Mouse (Mus musculus) liver, embryonic 12.5 days (tissue): ENCODE measurements at regions not wholly inside any gene's neighbourhood (a gene's known extent, or its start where the extent isn't known, plus 50 kb on each side); places are given as distances from the start of the nearest gene placed in this dataset.

Source experiments
- ATAC-seq: fragments of 200-750 bp; cut with Nextera tagmentation; 2 replicates; pipeline ENCODE4 v1.8.0; 2017; ENCODE audit warnings: moderate number of reproducible peaks, mild to moderate bottlenecking, moderate library complexity
- H3K27ac ChIP-seq: fragments of 300-500 bp; sonication (generic); 2 replicates; pipeline ENCODE4 v1.5.1; 2016; ENCODE audit warnings: mild to moderate bottlenecking
- H3K27me3 ChIP-seq: fragments of 300-500 bp; sonication (generic); replicated peaks from 2 replicates; pipeline ENCODE4 v1.6.1; 2016; ENCODE audit warnings: mild to moderate bottlenecking, moderate library complexity
- H3K36me3 ChIP-seq: fragments of 300-500 bp; sonication (generic); 2 replicates; pipeline ENCODE4 v1.6.1; 2016; ENCODE audit warnings: mild to moderate bottlenecking, moderate library complexity
- H3K4me1 ChIP-seq: fragments of 300-500 bp; sonication (generic); 2 replicates; pipeline ENCODE4 v1.6.1; 2016
- H3K4me2 ChIP-seq: fragments of 300-500 bp; sonication (generic); 2 replicates; pipeline ENCODE4 v1.6.1; 2016; ENCODE audit warnings: mild to moderate bottlenecking, moderate library complexity
- H3K4me3 ChIP-seq: fragments of 300-500 bp; sonication (generic); 2 replicates; pipeline ENCODE4 v1.5.1; 2016; ENCODE audit warnings: mild to moderate bottlenecking, moderate library complexity
- H3K9ac ChIP-seq: fragments of 300-500 bp; sonication (generic); 2 replicates; pipeline ENCODE4 v1.6.1; 2016; ENCODE audit warnings: mild to moderate bottlenecking, moderate library complexity
- H3K9me3 ChIP-seq: fragments of 300-500 bp; sonication (generic); replicated peaks from 2 replicates; pipeline ENCODE4 v1.6.1; 2016; ENCODE audit warnings: mild to moderate bottlenecking, moderate library complexity
- WGBS: fragments of 180-500 bp; shearing (Covaris S2); methylation state at CpG from one replicate; pipeline ENCODE4 v1.1.7; 2016; ENCODE audit not compliant: insufficient replicate concordance; 5-methylcytosine and 5-hydroxymethylcytosine counted together

DNA sequence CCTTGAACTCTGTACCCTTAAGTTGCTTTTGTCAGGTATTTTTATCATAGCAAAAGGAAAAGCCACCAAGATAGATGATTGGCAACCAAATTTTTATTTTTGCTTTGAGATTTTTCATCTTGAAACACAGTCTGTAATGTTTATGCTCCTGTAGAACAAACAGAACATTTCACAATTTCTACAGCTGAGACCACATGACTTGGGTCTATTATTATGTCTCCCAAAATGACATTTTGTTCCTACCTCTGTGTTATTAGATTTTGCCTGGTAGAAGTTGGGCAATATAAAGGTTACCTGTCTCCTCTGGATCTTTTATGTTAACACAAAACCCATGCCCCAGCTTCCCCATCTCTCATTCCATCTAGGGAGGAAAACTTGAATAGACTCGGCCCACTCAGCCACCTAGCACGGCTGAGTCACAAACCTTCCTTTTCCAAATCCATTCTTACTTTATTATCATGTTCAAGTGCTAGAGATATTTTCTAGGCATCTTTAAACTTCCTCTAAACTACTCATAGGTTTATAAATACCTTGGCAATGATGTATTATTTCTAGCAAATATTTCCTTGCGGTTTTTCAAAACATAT, 84.8 kb upstream of the Dazl start:
- H3K9ac ChIP-seq, result no peak overlapping the region
- WGBS, result 78% methylated on average over 3 of the region's 3 CpGs
- ATAC-seq, result no peak
- H3K9me3 ChIP-seq, result no peaks in the 10 kb centered on the region
- no peak overlapping the region for H3K4me3 ChIP-seq
- H3K4me1 ChIP-seq, result no peaks in the 10 kb centered on the region
- H3K27ac ChIP-seq, result no peak overlapping the region
- no peak overlapping the region for H3K4me2 ChIP-seq
- H3K27me3 ChIP-seq, result no peaks in the 10 kb centered on the region
- no peaks in the 10 kb centered on the region for H3K36me3 ChIP-seq

DNA sequence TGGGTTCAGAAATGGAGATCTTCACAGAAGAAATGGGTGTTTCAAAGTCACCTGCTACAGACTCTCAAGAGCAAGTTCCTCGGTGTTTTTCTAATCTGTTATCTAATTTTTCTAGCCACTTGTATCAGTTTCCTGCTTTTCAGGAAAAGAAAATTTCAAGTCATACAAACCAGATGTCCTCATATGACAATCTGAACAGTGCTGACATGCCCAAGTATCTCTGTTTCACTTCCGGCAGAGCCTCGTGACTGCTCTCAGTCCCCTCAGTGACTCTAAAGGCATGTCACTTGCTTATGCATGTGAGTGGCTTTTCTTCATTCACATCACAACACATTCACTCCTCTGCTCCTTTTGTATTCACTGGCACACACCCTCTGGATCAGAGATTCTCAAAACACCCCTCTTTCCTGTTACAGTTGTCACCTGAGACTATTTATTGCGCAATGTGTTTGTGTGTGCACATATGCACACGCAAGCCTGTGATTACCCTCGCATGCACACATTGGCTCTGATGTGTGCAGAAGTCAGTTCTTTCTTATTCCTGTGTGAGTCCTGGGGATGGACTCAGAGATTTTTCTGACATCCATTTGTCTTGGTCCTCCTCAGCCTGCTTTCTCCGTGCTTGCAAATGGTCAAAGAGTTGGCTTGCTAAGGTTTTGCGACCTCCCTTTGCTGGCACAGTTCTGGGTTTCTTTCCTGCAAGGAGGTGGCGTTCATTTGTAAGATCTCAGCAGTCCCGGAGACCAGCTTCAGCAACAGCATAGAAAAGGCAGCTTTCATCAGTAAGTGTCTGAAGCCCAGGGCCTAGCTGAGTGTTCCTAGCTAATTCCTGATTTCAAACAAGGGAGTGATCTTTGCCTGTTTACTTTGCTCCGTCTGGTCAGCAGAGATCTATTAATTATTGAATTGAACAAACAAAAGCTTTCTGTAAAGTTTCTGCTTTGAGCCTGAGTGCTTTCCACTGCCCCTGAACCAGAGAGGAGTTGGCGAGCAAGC, 95.6 kb upstream of the Dazl start:
- peaks cover 8% of the 10 kb centered on the region; the same call in 1 of the 2 replicates for H3K4me1 ChIP-seq
- no peak for ATAC-seq
- H3K36me3 ChIP-seq, result no peaks in the 10 kb centered on the region
- H3K27me3 ChIP-seq, result no peaks in the 10 kb centered on the region
- H3K4me2 ChIP-seq, result no peak overlapping the region
- 58% methylated on average over 12 of the region's 12 CpGs for WGBS
- H3K4me3 ChIP-seq, result no peak overlapping the region
- no peaks in the 10 kb centered on the region for H3K9me3 ChIP-seq
- H3K9ac ChIP-seq, result no peak overlapping the region
- H3K27ac ChIP-seq, result no peak overlapping the region

DNA sequence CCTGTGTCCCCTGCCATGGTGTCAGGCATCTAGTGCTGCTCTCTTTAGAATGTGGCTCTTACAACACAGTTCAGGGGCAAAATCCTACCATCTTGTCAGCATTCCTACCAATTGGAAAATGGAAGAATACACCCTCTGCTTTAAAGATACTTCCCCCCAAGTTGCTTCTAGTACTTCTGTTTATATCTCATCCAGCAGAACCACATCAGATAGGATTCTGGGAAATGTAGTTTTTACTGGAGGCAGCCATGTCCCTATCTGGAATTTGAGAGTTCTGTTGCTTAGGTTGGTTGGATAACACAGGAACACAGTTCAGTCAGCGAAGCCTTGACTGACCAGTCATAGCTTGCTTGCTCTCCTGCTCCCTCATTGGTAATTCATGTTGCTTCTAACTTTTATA, 96.7 kb upstream of the Dazl start:
- Histone ChIP-seq H3K4me3 (no peak overlapping the region), H3K9me3 (no peaks in the 10 kb centered on the region), H3K27ac (no peak overlapping the region), H3K36me3 (no peaks in the 10 kb centered on the region), H3K4me2 (no peak overlapping the region), H3K27me3 (no peaks in the 10 kb centered on the region), H3K9ac (no peak overlapping the region), H3K4me1 (peaks cover 8% of the 10 kb centered on the region; the same call in 1 of the 2 replicates)
- WGBS, result 55% methylated on average over 1 of the region's 1 CpGs
- ATAC-seq, result no peak

DNA sequence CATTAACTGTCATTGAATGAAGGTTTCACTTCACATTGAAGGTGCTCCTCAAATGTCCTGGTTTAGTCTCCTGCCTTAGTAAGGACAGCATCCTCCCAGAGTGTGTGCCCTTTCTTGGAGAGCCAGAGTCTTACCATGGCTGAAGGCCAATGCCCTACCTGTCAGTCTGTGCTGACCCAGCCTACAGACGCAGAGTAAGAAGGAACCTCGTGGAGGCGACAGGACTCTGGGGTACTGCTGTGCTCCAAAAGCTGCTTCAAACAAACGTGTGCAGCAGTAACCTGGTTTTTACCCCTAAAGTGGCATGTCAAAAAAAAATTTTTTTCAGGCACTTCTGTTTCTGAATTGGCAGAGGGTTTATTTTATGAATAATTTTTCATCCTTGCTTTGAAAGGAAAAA, 97.8 kb upstream of the Dazl start:
- Histone ChIP-seq H3K9me3 (no peaks in the 10 kb centered on the region), H3K27me3 (no peaks in the 10 kb centered on the region), H3K9ac (no peak overlapping the region), H3K27ac (no peak overlapping the region), H3K4me3 (no peak overlapping the region), H3K36me3 (no peaks in the 10 kb centered on the region), H3K4me2 (no peak overlapping the region), H3K4me1 (peaks cover 8% of the 10 kb centered on the region; the same call in 1 of the 2 replicates)
- WGBS, result 65% methylated on average over 4 of the region's 4 CpGs
- no peak for ATAC-seq

DNA sequence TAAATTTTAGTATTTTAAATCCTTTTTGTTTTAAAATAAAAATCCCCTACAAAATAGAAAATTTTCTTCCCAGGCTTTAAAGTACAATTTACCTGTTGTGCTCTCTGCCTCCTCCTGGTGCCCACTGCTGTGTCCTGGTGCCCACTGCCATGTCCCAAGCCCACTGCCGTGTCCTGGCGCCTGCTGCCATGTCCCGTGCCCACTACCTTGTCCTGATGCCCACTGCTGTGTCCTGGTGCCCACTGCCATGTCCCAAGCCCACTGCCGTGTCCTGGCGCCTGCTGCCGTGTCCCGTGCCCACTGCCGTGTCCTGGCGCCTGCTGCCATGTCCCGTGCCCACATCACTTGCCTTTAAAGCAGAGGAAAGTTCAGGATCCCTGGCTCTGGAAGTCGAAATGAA, 98.6 kb upstream of the Dazl start:
- no peak overlapping the region for H3K4me2 ChIP-seq
- ATAC-seq, result no peak
- 74% methylated on average over 11 of the region's 11 CpGs for WGBS

DNA sequence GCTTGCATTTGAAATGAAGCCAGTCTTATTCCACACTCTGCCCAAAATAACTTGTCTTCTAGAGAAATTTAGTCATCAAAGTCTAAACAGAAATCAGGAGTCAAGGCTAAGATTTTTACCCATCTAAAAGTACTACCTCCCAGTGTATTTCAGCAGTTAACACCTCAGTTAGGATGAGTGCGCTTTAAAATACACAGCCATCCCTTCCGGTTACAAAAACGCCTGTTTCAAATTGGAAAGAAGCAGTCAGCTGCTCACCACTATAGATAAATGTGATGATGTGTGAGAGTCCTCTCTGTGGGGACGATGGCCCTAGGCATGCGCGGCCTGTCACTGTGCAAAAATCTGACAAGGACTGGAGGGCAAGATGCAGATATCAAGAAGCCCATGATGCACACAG, 99.0 kb upstream of the Dazl start:
- no peak overlapping the region for H3K4me2 ChIP-seq
- WGBS, result 72% methylated on average over 6 of the region's 6 CpGs
- no peak overlapping the region for H3K4me3 ChIP-seq
- no peak overlapping the region for H3K27ac ChIP-seq
- H3K9me3 ChIP-seq, result no peaks in the 10 kb centered on the region
- H3K27me3 ChIP-seq, result no peaks in the 10 kb centered on the region
- ATAC-seq, result no peak
- no peaks in the 10 kb centered on the region for H3K36me3 ChIP-seq
- peaks cover 8% of the 10 kb centered on the region; the same call in 1 of the 2 replicates for H3K4me1 ChIP-seq
- no peak overlapping the region for H3K9ac ChIP-seq

More for the DNA sequence above, 98.6 kb upstream of the Dazl start:
- Histone ChIP-seq H3K9ac (no peak overlapping the region), H3K4me1 (peaks cover 8% of the 10 kb centered on the region; the same call in 1 of the 2 replicates), H3K4me3 (no peak overlapping the region), H3K27ac (no peak overlapping the region), H3K36me3 (no peaks in the 10 kb centered on the region), H3K9me3 (no peaks in the 10 kb centered on the region), H3K27me3 (no peaks in the 10 kb centered on the region)

DNA sequence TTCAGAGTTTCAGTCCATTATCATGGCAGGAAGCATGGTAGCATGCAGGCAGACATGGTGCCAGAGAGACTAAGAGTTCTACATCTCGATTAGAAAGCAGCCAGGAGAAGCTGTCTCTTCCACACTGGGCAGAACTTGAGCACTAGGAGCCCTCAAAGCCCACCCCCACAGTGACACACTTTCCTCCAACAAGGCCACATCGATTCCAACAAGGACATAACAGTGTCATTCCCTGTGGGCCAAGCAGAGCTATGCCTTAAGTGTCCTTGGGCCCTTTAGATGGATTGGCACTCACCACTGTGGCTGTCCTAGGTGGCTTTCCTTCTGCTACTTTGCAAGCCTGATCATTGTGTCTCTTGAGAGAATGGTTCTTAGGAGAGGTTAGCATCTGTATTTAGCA, 99.5 kb upstream of the Dazl start:
- H3K9me3 ChIP-seq, result no peaks in the 10 kb centered on the region
- no peaks in the 10 kb centered on the region for H3K27me3 ChIP-seq
- 64% methylated on average over 2 of the region's 2 CpGs for WGBS
- no peak overlapping the region for H3K9ac ChIP-seq
- H3K4me1 ChIP-seq, result peaks cover 8% of the 10 kb centered on the region; the same call in 1 of the 2 replicates
- H3K36me3 ChIP-seq, result no peaks in the 10 kb centered on the region
- H3K27ac ChIP-seq, result no peak overlapping the region
- H3K4me2 ChIP-seq, result no peak overlapping the region
- no peak overlapping the region for H3K4me3 ChIP-seq
- ATAC-seq, result no peak

DNA sequence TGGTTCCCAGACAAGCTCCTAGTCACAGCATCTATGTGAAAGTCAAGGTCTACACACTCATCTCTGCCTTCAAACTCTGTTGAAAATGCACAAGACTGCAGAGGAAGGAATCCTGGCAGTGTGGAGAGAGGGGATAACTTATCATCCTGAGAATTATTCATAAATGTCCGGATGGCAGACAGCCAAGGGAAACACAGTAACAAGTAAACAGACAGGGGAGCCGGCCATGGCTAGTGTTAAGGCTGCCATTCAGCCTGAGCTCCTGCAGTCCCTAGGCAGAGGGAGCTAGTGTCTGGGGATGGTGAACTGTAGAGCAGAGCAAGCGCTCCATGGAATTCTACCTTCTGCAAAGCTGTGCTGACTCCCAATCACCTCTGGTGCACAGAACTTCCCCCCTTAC, 100.3 kb upstream of the Dazl start:
- Histone ChIP-seq H3K9ac (no peak overlapping the region), H3K27me3 (no peaks in the 10 kb centered on the region), H3K9me3 (no peaks in the 10 kb centered on the region), H3K27ac (no peak overlapping the region), H3K4me2 (no peak overlapping the region), H3K4me1 (peaks cover 4% of the 10 kb centered on the region; the same call in 1 of the 2 replicates), H3K36me3 (no peaks in the 10 kb centered on the region), H3K4me3 (no peak overlapping the region)
- 0 out of 2 replicates have a peak, but pooled peaks have one; percentile 25 for ATAC-seq
- 68% methylated on average over 3 of the region's 3 CpGs for WGBS

DNA sequence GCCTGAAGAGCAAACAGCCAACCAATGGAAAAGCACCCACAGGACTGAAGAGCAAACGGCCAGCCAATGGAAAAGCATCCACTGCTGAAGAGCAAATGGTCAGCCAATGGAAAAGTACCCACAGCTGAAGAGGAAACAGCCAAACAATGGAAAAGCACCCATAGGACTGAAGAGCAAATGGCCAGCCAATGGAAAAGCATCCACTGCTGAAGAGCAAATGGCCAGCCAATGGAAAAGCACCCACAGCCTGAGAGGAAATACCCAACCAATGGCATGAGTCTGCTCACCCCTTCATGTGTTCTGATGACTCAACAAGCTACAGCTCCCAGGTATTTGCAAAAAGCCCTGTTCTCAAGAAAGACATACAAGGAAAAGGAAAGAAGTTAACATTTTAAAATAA, 101.4 kb upstream of the Dazl start:
- no peak for ATAC-seq
- no peaks in the 10 kb centered on the region for H3K4me1 ChIP-seq
- no peak overlapping the region for H3K4me2 ChIP-seq
- H3K36me3 ChIP-seq, result no peaks in the 10 kb centered on the region
- no peak overlapping the region for H3K9ac ChIP-seq
- no peak overlapping the region for H3K4me3 ChIP-seq
- no peaks in the 10 kb centered on the region for H3K9me3 ChIP-seq
- no peaks in the 10 kb centered on the region for H3K27me3 ChIP-seq
- no peak overlapping the region for H3K27ac ChIP-seq
- 65% methylated on average over 1 of the region's 1 CpGs for WGBS

DNA sequence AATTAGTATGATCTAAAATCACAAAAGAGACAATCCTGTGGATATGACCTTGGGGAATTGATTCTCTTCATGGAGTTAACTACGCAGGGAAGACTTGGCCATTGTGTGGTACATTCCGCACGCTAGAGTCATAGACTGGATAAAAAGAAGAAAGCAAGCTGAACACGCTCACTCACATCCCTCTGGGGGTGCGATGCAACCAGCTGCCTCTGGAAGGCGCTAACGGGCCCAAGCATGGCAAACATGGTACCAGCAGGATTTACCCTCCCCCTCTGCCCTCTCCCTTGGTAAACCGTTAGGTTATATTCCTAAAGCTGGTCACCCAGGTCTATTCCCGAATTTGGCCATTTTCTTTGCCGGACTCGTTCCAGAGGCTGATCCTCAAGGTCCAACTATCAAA, 102.2 kb upstream of the Dazl start:
- no peak overlapping the region for H3K4me3 ChIP-seq
- H3K9me3 ChIP-seq, result no peaks in the 10 kb centered on the region
- ATAC-seq, result no peak
- H3K27ac ChIP-seq, result no peak overlapping the region
- no peaks in the 10 kb centered on the region for H3K4me1 ChIP-seq
- H3K27me3 ChIP-seq, result no peaks in the 10 kb centered on the region
- H3K9ac ChIP-seq, result no peak overlapping the region
- WGBS, result 86% methylated on average over 11 of the region's 11 CpGs
- H3K36me3 ChIP-seq, result no peaks in the 10 kb centered on the region
- H3K4me2 ChIP-seq, result no peak overlapping the region

DNA sequence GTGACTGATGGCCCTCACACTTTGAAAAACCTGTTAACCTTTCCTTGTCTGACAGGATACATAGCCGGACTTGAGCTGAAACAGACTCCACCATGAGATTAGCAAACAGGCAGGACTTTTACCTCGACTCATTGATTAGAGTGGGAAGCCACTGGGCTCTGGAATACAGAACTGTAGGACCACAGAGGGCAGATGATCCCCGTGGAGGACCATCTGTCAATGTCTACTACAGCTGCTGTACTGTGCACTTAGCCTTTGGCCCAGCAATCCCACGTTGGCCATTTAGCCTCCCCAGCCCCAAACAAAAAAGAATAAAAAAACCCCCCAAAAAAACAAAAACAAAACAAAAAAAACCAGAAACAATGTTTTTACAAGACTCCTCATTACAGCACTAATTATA, 103.9 kb upstream of the Dazl start:
- Histone ChIP-seq H3K9me3 (no peaks in the 10 kb centered on the region), H3K27me3 (no peaks in the 10 kb centered on the region), H3K4me3 (no peak overlapping the region), H3K4me2 (no peak overlapping the region), H3K36me3 (no peaks in the 10 kb centered on the region), H3K9ac (no peak overlapping the region), H3K27ac (no peak overlapping the region), H3K4me1 (no peaks in the 10 kb centered on the region)
- peak; percentile 46; the same call in 1 of the 2 replicates for ATAC-seq
- WGBS, result 44% methylated on average over 4 of the region's 4 CpGs

DNA sequence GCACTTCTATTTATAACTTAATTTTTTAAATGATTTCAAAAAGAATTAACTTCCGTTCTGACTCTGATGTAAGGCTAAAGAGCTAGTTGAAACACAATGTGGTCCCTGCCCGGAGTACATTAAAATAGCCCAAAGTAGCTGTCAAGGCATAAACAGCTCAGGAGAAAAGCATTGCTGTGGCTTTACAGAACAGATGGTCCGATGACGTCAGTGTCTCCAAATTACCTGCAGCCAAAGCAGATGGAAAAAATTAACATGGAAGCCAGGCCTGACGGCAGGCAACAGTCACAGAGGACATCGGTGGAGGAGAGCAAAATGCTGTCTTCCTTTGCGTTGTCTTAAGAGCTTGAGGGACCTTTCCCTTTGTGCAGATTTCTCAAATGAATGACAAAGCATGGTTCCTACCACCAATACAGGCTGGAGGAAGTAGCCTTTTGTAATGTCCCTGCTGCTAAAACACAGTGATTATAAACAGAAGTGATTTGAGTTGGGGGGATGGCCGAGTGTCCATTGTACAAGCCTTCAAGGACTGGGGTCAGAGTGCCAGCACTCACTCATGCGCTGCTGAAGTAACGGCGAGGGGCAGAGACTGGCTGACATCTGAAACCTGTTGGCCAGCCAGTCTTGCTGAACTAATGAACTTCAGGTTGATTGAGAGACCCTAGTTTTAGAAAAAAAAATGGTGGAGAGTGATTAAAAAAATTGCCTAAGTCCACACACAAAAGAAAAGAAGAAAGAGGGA, 101.8 kb upstream of the Plcl2 start:
- no peak overlapping the region for H3K4me2 ChIP-seq
- H3K9me3 ChIP-seq, result no peaks in the 10 kb centered on the region
- WGBS, result 69% methylated on average over 11 of the region's 11 CpGs
- H3K4me1 ChIP-seq, result no peaks in the 10 kb centered on the region
- no peak overlapping the region for H3K4me3 ChIP-seq
- H3K27me3 ChIP-seq, result no peaks in the 10 kb centered on the region
- no peaks in the 10 kb centered on the region for H3K36me3 ChIP-seq
- ATAC-seq, result no peak
- H3K9ac ChIP-seq, result no peak overlapping the region
- H3K27ac ChIP-seq, result no peak overlapping the region
